Mouse (Mus musculus) forebrain, embryonic 10.5 days (tissue): ENCODE measurements at regions not wholly inside any gene's neighbourhood (a gene's known extent, or its start where the extent isn't known, plus 50 kb on each side); places are given as distances from the start of the nearest gene placed in this dataset.

ENCODE experiments used
- DNase-seq: peaks from one replicate; pipeline ENCODE4 v3.0.0-alpha.2; 2017; ENCODE audit warnings: low spot score; ENCODE audit errors: extremely low spot score
- H3K27ac ChIP-seq: fragments of 300-500 bp; sonication (generic); 2 replicates; pipeline ENCODE4 v1.5.1; 2016; ENCODE audit warnings: mild to moderate bottlenecking
- H3K27me3 ChIP-seq: fragments of 300-500 bp; sonication (generic); 2 replicates; pipeline ENCODE4 v1.6.1; 2016; ENCODE audit warnings: mild to moderate bottlenecking; ENCODE audit not compliant: poor library complexity, severe bottlenecking
- H3K36me3 ChIP-seq: fragments of 300-500 bp; sonication (generic); replicated peaks from 2 replicates; pipeline ENCODE4 v1.6.1; 2016; ENCODE audit warnings: mild to moderate bottlenecking, moderate library complexity
- H3K4me1 ChIP-seq: fragments of 300-500 bp; sonication (generic); 2 replicates; pipeline ENCODE4 v1.6.1; 2016
- H3K4me3 ChIP-seq: fragments of 300-500 bp; sonication (generic); 2 replicates; pipeline ENCODE4 v1.5.1; 2016; ENCODE audit warnings: mild to moderate bottlenecking, moderate library complexity
- H3K9me3 ChIP-seq: fragments of 300-500 bp; sonication (generic); 2 replicates; pipeline ENCODE4 v1.6.1; 2016; ENCODE audit warnings: mild to moderate bottlenecking, moderate library complexity
- WGBS: fragments of 180-500 bp; shearing (Covaris S2); methylation state at CpG from one replicate; pipeline ENCODE4 v1.1.7; 2016; 5-methylcytosine and 5-hydroxymethylcytosine counted together

DNA sequence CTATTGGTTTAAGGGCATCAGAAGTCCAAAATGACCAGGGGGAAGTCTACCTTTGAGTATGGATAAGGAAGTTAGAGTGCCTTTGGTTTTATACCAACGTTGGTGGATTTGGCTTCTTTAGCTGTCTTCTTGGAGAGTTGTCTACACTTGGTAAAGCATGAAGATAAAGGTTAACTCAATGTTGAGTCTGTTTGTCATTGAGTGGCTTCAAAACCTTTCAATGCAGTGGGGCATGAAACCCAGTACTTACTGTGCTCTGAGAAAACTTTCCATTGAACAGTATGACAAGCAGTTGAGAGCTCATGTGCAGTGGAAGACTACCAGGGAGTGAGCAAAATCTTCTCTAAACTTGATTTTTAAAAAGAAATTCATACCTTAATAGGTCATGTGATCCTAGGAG is 445.7 kb downstream of the Irx1 start:
- WGBS: 93% methylated on average over 1 of the region's 1 CpGs

DNA sequence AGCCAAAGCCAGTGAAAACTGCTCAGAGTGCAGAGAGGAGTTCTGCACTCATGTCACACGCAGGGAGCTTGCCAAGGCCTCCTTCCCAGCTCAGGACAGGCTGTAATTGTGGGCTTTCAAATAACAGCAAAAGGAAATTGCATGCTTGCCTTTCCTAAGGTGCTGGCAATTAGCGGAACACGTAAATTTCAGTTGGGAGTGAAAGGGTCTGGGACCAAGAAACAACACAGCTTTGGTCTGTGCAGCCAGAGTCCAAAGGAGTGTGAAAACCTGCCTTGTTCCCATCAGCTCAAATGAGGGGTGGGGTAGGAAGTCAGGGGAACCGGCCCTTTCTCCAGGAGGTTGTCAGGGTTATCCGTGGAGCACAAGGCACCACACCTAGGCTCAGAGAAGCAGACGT is 450.3 kb downstream of the Irx1 start:
- Histone ChIP-seq H3K36me3 (no peaks in the 10 kb centered on the region), H3K27ac (no peak overlapping the region), H3K4me1 (peaks cover 5% of the 10 kb centered on the region), H3K27me3 (peaks cover 41% of the 10 kb centered on the region), H3K4me3 (no peak overlapping the region), H3K9me3 (no peaks in the 10 kb centered on the region)
- DNase-seq: no peak
- WGBS: 60% methylated on average over 6 of the region's 6 CpGs

More for the DNA sequence above, 445.7 kb downstream of the Irx1 start:
- Histone ChIP-seq H3K4me1 (peaks cover 12% of the 10 kb centered on the region), H3K9me3 (no peaks in the 10 kb centered on the region), H3K27me3 (peaks cover 16% of the 10 kb centered on the region), H3K36me3 (no peaks in the 10 kb centered on the region), H3K4me3 (no peak overlapping the region), H3K27ac (no peak overlapping the region)
- DNase-seq: no peak

DNA sequence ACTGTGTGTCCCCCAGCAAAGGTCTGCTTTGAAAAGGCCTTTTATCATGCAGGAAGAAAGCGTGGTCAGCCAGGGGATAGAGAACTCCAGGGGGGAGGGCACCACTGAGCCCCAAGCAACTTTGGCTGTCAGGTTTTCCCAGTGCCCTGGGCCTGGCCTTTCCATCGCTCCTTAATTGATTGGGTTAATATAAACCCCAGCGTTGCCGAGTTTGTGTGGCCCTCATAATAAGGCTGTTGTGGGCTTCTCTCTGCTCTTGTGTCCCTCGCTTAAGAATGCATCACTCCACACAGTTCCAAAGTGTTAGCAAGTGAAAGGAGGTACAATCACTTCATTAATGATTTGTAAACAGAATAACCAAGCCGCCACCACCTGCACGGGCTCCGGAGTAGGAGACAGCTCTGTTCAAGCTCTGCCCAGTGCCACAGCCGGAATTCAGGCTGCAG is 455.5 kb downstream of the Irx1 start:
- Histone ChIP-seq H3K9me3 (no peaks in the 10 kb centered on the region), H3K36me3 (no peaks in the 10 kb centered on the region), H3K27me3 (peaks cover 73% of the 10 kb centered on the region), H3K4me1 (peaks cover 20% of the 10 kb centered on the region), H3K27ac (peak overlapping the region; percentile 75), H3K4me3 (peak overlapping the region; percentile 40; the same call in 1 of the 2 replicates)
- peak; percentile 16 for DNase-seq
- WGBS: 7% methylated on average over 9 of the region's 9 CpGs

DNA sequence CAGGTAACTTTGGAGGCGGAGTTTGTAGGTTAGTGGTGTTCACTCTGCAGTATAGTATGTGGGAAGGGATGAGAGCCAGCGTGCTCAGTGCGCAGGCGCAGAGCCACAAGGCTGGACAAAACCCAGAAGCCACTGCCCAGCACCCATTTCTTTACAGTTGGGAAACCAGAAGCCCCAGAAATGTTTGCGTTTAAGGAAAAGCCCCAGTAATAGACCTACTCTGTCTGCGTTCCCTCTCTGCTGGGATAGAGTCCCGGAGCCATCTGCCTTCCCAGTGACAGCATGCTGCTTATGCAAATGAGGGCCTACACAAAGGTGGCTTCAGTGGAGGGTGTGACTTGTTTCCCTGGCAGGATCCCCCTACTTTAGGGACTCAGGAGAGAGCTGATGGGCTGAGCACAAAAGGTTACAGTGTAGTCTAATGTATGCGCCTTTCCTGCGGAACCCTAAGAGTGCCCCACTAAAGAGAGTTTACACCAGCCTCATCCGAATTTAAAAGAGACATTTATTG is 456.0 kb downstream of the Irx1 start:
- WGBS: 9% methylated on average over 10 of the region's 10 CpGs
- Histone ChIP-seq H3K27ac (peak overlapping the region; percentile 75), H3K27me3 (peaks cover 73% of the 10 kb centered on the region), H3K9me3 (no peaks in the 10 kb centered on the region), H3K4me3 (peak overlapping the region; percentile 40), H3K36me3 (no peaks in the 10 kb centered on the region), H3K4me1 (peaks cover 20% of the 10 kb centered on the region)
- peak; percentile 29 for DNase-seq

DNA sequence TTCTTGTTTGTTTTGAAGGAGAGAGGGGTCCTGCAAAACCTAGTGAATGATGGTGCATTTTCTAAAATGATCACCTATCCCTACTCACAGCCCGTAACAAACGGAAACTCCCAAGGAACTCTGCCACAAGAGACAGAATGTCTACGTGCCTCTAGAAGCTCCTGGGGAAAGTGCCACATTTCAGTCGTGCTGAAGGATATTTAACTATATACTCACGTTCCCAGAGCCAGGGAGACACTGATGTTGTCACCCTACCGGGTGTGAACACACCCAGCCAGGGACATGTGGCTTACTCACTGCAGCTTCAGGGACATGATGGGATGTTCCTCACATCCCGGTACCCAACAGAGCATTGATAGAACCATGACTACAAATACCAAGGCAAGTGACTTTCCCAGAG is 456.7 kb downstream of the Irx1 start:
- Histone ChIP-seq H3K36me3 (no peaks in the 10 kb centered on the region), H3K9me3 (no peaks in the 10 kb centered on the region), H3K27me3 (peaks cover 67% of the 10 kb centered on the region), H3K27ac (0 out of 2 replicates have a peak overlapping the region, but pooled peaks have one; percentile 75), H3K4me3 (no peak overlapping the region), H3K4me1 (peaks cover 20% of the 10 kb centered on the region)
- no peak for DNase-seq
- WGBS: 32% methylated on average over 7 of the region's 7 CpGs

DNA sequence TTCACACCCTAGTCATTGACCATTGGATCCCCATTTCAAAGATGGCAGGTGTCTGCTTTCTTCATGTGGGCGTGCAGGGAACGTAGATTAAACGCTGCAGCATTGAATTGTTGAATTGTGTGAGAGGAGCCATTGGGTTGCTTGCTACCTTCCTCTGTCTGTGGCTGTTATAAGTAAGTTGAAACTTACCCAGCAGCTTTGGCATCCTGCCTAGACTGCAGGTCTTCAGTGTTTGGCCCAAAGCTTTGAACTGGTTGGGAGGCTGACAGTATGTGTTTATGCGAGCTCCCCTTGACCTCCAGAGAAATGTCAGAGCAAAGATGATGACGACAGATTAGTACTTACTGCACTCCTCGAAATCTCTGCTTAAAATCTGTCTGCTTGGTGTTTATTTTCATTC is 473.8 kb downstream of the Irx1 start:
- H3K27ac ChIP-seq: no peak overlapping the region
- no peak overlapping the region for H3K4me3 ChIP-seq
- no peaks in the 10 kb centered on the region for H3K9me3 ChIP-seq
- DNase-seq: no peak
- H3K27me3 ChIP-seq: no peaks in the 10 kb centered on the region
- WGBS: 88% methylated on average over 6 of the region's 6 CpGs
- no peaks in the 10 kb centered on the region for H3K4me1 ChIP-seq
- no peaks in the 10 kb centered on the region for H3K36me3 ChIP-seq

DNA sequence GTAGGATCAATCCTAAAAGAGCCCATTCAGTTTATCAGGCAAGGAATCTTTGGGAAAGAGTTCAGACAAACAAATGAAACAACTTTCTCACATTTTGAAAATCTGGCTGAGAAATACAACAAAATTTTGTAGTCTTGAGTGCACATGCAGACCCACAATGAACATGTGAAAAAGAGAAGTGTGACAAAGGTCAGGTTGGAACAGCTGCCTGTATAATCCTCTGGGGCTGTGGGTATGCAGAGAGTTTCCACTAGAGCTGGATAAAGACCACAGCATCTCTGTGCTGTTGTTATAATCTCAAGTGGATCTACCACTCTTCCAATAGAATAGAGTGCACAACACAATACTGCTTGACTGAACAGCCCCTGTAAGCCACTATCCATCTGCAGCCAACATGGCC is 482.3 kb downstream of the Irx1 start:
- Histone ChIP-seq H3K27ac (no peak overlapping the region), H3K36me3 (no peaks in the 10 kb centered on the region), H3K9me3 (no peaks in the 10 kb centered on the region), H3K27me3 (no peaks in the 10 kb centered on the region), H3K4me3 (no peak overlapping the region), H3K4me1 (no peaks in the 10 kb centered on the region)
- DNase-seq: no peak

DNA sequence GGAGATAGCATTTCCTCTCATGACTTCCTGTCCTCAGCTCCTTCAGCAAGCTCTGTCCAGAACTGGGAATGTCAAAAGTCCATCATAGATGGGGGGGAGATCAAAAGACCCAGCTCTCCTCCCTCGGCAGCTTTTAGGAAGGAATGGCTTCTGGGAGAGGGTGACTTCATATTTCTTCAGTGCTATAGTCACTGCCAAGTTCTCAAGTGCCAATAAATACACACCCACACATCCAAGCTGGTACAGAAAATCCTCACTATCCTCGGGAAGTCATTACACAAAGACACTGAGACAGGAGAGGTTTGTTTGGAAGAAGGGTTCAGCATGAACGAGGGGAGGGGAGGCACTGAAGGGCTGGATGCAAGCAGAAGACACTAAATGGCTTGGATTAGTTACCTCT is 502.0 kb downstream of the Irx1 start:
- H3K4me3 ChIP-seq: no peak overlapping the region
- peaks cover 90% of the 10 kb centered on the region for H3K27me3 ChIP-seq
- no peak for DNase-seq
- no peak overlapping the region for H3K27ac ChIP-seq
- H3K36me3 ChIP-seq: no peaks in the 10 kb centered on the region
- peaks cover 19% of the 10 kb centered on the region for H3K4me1 ChIP-seq
- no peaks in the 10 kb centered on the region for H3K9me3 ChIP-seq
- 81% methylated on average over 3 of the region's 3 CpGs for WGBS

DNA sequence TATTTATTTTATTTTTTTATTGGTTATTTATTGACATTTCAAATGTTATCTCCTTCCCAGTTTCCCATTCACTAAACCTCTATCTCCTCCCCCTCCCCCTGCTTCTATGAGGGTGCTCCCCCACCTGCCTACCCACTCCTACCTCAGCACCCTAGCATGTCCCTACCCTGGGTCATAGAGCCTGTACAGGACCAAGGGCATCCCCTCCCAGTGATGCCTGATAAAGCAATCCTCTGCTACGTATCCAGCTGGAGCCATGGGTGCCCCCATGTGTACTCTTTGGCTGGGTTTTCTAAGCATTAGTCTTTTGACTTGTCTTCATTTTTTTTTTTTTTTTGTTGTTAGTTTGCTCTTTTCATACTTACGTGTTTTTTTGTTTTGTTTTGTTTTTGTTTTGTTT is 502.9 kb downstream of the Irx1 start:
- H3K4me3 ChIP-seq: no peak overlapping the region
- H3K36me3 ChIP-seq: no peaks in the 10 kb centered on the region
- no peaks in the 10 kb centered on the region for H3K9me3 ChIP-seq
- H3K4me1 ChIP-seq: peaks cover 19% of the 10 kb centered on the region
- no peak overlapping the region for H3K27ac ChIP-seq
- 89% methylated on average over 2 of the region's 2 CpGs for WGBS
- DNase-seq: no peak
- peaks cover 96% of the 10 kb centered on the region for H3K27me3 ChIP-seq

DNA sequence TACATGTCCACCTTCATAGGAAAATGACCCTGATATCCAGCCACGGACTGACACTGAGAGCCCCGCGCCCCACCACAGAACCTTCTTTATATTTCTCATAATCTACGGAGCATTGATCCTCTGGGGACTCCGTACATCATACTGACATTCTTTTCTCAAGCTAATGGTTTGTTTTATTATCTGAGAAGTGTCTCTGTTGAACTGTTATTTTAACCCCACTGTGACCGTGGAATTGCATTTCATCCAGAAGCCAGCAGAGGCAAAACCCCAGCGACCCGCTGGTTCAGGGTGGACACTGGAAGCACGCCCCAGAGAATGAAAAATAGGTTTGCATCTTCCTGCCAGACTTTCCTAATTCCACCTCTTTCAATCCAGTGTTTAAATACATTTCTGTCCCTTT is 503.4 kb downstream of the Irx1 start:
- no peaks in the 10 kb centered on the region for H3K9me3 ChIP-seq
- peaks cover 19% of the 10 kb centered on the region for H3K4me1 ChIP-seq
- H3K4me3 ChIP-seq: no peak overlapping the region
- no peak for DNase-seq
- peaks cover 97% of the 10 kb centered on the region for H3K27me3 ChIP-seq
- no peak overlapping the region for H3K27ac ChIP-seq
- WGBS: 65% methylated on average over 9 of the region's 9 CpGs
- H3K36me3 ChIP-seq: no peaks in the 10 kb centered on the region

DNA sequence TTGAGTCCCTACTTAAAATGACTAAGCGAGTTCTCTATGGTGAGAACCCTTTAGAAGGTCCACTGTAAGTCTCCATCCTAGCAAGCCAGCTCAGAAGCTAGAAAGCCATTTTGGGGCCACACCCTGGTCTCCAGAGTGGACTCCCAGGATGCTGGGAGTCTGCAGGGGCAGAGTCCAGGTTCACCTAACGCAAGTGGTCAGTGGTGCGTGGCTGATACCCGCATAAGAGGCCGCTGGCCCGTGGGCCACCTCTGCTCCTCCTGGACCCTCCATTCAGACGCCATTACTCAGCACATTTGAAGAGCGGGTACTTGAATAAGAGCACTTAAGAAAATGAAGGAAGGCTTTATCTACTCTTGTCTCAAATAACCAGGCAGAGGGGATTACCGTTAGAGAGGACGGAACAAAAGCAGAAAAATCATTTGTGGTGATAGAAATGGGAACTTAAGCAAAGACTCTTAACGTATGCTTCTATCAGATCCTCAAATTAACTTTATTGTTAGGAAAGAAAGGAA is 504.4 kb downstream of the Irx1 start:
- peaks cover 96% of the 10 kb centered on the region for H3K27me3 ChIP-seq
- peaks cover 19% of the 10 kb centered on the region for H3K4me1 ChIP-seq
- no peaks in the 10 kb centered on the region for H3K36me3 ChIP-seq
- DNase-seq: no peak
- H3K4me3 ChIP-seq: peak overlapping the region; percentile 40
- no peaks in the 10 kb centered on the region for H3K9me3 ChIP-seq
- H3K27ac ChIP-seq: peak overlapping the region; percentile 77
- WGBS: 6% methylated on average over 11 of the region's 11 CpGs

DNA sequence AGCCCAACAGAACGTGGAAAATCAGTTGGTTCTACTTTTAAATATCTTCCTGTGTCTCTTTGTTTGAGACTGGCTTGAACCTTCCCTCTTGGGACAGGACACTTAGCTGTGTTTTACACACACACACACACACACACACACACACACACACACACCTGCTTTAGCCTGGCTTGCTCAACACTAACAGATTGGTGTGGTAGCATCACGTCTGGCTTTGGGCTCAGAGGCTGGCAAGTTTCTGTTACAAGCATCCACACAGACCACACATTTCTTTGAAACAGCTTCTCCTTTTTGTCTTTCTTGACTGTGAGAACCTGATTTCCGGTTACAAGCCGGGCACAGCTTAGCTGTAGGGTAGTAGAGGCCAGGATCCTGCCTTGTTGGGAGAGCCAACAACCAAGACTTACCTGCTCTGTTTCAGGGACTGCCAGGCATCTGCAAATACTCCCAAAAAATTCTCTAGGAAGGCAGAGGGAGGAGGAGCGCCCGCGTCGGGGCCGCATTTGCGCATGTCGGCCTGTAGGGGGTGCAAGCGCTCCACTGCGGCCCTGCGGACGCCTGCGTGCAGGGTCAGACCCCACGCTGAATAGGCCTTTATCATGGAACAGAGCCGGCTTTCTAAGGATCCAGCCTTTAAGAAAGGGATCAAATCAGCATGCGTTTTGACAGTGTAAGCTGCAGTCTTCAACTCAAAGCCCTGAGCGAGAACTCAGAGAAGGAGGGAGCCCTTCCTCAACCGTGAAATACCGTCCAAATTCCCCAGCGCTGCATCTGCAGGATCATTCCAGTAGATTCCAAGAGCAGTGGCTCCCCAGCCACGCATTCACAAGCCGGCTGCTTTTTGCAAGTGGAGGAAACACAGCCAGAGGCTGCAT is 505.2 kb downstream of the Irx1 start:
- H3K4me1 ChIP-seq: peaks cover 19% of the 10 kb centered on the region
- H3K36me3 ChIP-seq: no peaks in the 10 kb centered on the region
- no peaks in the 10 kb centered on the region for H3K9me3 ChIP-seq
- peak; percentile 78 for DNase-seq
- H3K4me3 ChIP-seq: peak overlapping the region; percentile 40
- peaks cover 96% of the 10 kb centered on the region for H3K27me3 ChIP-seq
- H3K27ac ChIP-seq: peak overlapping the region; percentile 77
- WGBS: 4% methylated on average over 25 of the region's 25 CpGs

DNA sequence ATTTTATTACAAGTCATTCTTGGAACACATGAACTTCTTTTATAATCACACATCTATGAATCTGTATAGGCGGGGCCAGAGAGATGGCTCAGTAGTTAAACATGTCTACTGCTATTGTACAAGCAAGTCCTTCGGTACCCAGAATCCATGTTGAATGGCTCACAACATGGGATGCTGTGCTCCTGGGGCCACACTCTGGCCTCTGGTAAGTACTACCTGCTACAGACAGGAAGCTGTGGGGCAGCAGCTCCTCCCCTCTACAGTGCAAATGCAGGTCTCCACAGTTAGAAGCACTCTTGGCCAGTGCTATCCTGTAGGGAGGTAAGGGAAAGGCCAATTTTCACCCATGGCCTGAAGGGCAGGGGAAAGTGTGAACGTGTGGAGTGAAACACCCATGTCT is 506.0 kb downstream of the Irx1 start:
- H3K27me3 ChIP-seq: peaks cover 91% of the 10 kb centered on the region
- no peaks in the 10 kb centered on the region for H3K9me3 ChIP-seq
- peaks cover 19% of the 10 kb centered on the region for H3K4me1 ChIP-seq
- no peak overlapping the region for H3K4me3 ChIP-seq
- H3K27ac ChIP-seq: no peak overlapping the region
- WGBS: 80% methylated on average over 3 of the region's 3 CpGs
- no peak for DNase-seq
- no peaks in the 10 kb centered on the region for H3K36me3 ChIP-seq
